Mouse (Mus musculus) heart, postnatal 0 days (tissue): ENCODE measurements around the gene Ddx21.

Experiments used
- CTCF ChIP-seq: IDR thresholded peaks from 2 replicates; pipeline ENCODE4 v1.5.1; 2016; ENCODE audit warnings: antibody characterized with exemption, control low read depth, low read depth
- EP300 ChIP-seq: IDR thresholded peaks from 2 replicates; pipeline ENCODE4 v1.6.1; 2016; ENCODE audit warnings: antibody characterized with exemption, low read depth

DNA sequence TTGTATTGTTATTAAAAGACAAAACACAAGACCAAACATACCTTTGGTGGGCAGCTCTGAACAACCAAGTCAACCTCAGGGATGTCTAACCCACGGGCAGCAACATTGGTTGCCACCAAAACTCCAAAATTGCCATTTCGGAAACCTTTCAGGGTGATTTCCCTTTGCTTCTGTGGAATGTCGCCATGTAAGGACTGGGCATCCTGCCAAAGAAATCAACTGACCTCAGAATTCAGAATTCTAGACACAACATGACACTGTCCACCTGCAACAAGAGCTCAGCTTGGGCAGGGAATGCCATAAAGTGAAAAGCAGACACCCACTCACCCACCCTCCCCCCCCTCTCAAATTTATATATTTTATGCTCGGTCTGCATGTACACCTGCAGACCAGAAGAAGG lies 13.5 kb downstream of the Ddx21 start:
- TF ChIP-seq EP300: no peak
- TF ChIP-seq CTCF: no peak
